Mouse (Mus musculus): Measurements from ENCODE around the gene Cdyl2.

Cdyl2 gene

GRCm38 (mm10) chr8:116536786-116537185, 196.0 kb downstream of the Cdyl2 start:
- DNase-seq = peak in 1 of 2 experiments; percentile 4

- DNase-seq = no peak
Observed at GRCm38 (mm10) chr8:116533081-116533480, 199.7 kb downstream of the Cdyl2 start.

GRCm38 (mm10) chr8:116528736-116529135, 204.1 kb downstream of the Cdyl2 start:
- DNase-seq = no peak

- no peak for DNase-seq
Observed at GRCm38 (mm10) chr8:116524915-116525314, 207.9 kb downstream of the Cdyl2 start.

All from thymus, postnatal 36 days (tissue).